Mouse (Mus musculus) embryonic facial prominence, embryonic 10.5 days (tissue): Measurements from ENCODE around the gene Slc9a3. TPM values are rescaled to one million over a fixed set of nuclear protein-coding genes. Genes with fewer than 3 reads are reported as not detected.

Experiments used
- DNase-seq: peaks from one replicate; pipeline ENCODE4 v3.0.0-alpha.2; 2017; ENCODE audit warnings: low spot score
- H3K27ac ChIP-seq: fragments of 300-500 bp; sonication (generic); replicated peaks from 2 replicates; pipeline ENCODE4 v1.5.1; 2016; ENCODE audit warnings: mild to moderate bottlenecking
- H3K27me3 ChIP-seq: fragments of 300-500 bp; sonication (generic); replicated peaks from 2 replicates; pipeline ENCODE4 v1.6.1; 2016; ENCODE audit warnings: low read depth, mild to moderate bottlenecking; ENCODE audit not compliant: poor library complexity, severe bottlenecking
- H3K36me3 ChIP-seq: fragments of 300-500 bp; sonication (generic); replicated peaks from 2 replicates; pipeline ENCODE4 v1.6.1; 2016; ENCODE audit warnings: mild to moderate bottlenecking, moderate library complexity
- H3K4me1 ChIP-seq: fragments of 300-500 bp; sonication (generic); 2 replicates; pipeline ENCODE4 v1.6.1; 2016
- H3K4me3 ChIP-seq: fragments of 300-500 bp; sonication (generic); 2 replicates; pipeline ENCODE4 v1.5.1; 2016; ENCODE audit warnings: mild to moderate bottlenecking, moderate library complexity
- H3K9me3 ChIP-seq: fragments of 300-500 bp; sonication (generic); 2 replicates; pipeline ENCODE4 v1.6.1; 2016; ENCODE audit warnings: mild to moderate bottlenecking
- WGBS: fragments of 180-500 bp; shearing (Covaris S2); methylation state at CpG from one replicate; pipeline ENCODE4 v1.1.7; 2016; 5-methylcytosine and 5-hydroxymethylcytosine counted together
- polyA plus RNA-seq: library from polyadenylated mRNA; unstranded; fragments of >200 nt; fragmentation: Nextera tagmentation; extraction: Ambion mirVana; gene quantifications from 2 replicates; pipeline ENCODE4 v1.2.1, GENCODE M21; 2016

Slc9a3 gene
- polyA plus RNA-seq, 1 experiment from 2014 or later: 0.02 TPM

- Histone ChIP-seq H3K4me1 (peaks cover 11% of the 10 kb centered on the region), H3K36me3 (peaks cover 21% of the 10 kb centered on the region), H3K27me3 (0 out of 2 replicates have a peak, but pooled peaks cover 10% of the 10 kb centered on the region), H3K4me3 (peak overlapping the region; percentile 63), H3K9me3 (no peaks in the 10 kb centered on the region), H3K27ac (peak overlapping the region; percentile 78)
- 10% methylated on average over 19 of the region's 19 CpGs for WGBS
- peak; percentile 61 for DNase-seq
These were observed 45.2 kb downstream of the Slc9a3 start for GRCm38 (mm10) chr13:74166348-74167056.

- DNase-seq: no peak
- H3K27me3 ChIP-seq: 0 out of 2 replicates have a peak, but pooled peaks cover 10% of the 10 kb centered on the region
- peaks cover 26% of the 10 kb centered on the region for H3K36me3 ChIP-seq
- 16% methylated on average over 9 of the region's 9 CpGs for WGBS
- H3K9me3 ChIP-seq: no peaks in the 10 kb centered on the region
- peaks cover 11% of the 10 kb centered on the region for H3K4me1 ChIP-seq
- peak overlapping the region; percentile 78 for H3K27ac ChIP-seq
- H3K4me3 ChIP-seq: peak overlapping the region; percentile 63
These were observed 45.8 kb downstream of the Slc9a3 start for GRCm38 (mm10) chr13:74167057-74167413.

- Histone ChIP-seq H3K9me3 (no peaks in the 10 kb centered on the region), H3K36me3 (peaks cover 31% of the 10 kb centered on the region), H3K27ac (no peak overlapping the region), H3K4me3 (no peak overlapping the region), H3K4me1 (peaks cover 11% of the 10 kb centered on the region), H3K27me3 (0 out of 2 replicates have a peak, but pooled peaks cover 10% of the 10 kb centered on the region)
- DNase-seq: no peak
- 87% methylated on average over 2 of the region's 2 CpGs for WGBS
These were observed 46.2 kb downstream of the Slc9a3 start for GRCm38 (mm10) chr13:74167492-74167891.

- Histone ChIP-seq H3K36me3 (peaks cover 51% of the 10 kb centered on the region), H3K4me1 (peaks cover 11% of the 10 kb centered on the region), H3K27ac (no peak overlapping the region), H3K27me3 (0 out of 2 replicates have a peak, but pooled peaks cover 10% of the 10 kb centered on the region), H3K4me3 (no peak overlapping the region), H3K9me3 (no peaks in the 10 kb centered on the region)
- 85% methylated on average over 10 of the region's 10 CpGs for WGBS
- no peak for DNase-seq
These were observed 48.3 kb downstream of the Slc9a3 start for GRCm38 (mm10) chr13:74169446-74170164.

GRCm38 (mm10) chr13:74172036-74172435, 50.8 kb downstream of the Slc9a3 start:
- Histone ChIP-seq H3K9me3 (no peaks in the 10 kb centered on the region), H3K36me3 (peaks cover 69% of the 10 kb centered on the region)
- WGBS: 95% methylated on average over 5 of the region's 5 CpGs

DNA sequence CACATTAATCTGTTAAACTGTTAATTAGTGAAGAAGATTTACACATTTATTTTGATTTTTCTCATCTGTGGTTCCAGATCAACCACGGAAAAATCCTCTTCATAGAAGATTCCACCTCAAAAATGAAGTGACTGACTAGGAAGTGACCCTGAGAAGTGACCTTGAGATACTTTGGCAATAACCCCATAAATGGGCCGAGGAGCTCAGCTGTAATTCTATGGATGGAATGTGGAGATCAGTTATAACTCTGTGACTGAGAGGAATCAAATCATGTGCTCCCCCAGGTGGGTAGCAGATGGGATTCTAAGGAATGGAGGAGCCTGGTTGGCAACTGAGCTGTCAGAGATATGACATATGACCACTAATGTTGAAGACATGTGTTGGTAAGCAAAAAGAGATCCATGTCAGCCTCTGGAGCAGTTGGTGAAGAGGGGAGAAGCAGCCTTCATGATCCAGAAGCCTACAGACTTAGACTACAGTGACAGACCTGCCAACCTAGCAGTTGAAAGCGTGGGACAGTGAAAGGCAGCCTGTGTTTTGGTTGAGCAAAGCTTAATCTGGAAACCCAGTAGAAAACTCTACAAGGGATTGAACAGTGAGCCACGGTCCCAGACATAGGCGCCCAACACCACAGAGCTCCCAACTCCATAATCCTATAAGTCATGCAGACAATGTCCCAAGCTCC, 61.9 kb downstream of the Slc9a3 start:
- Histone ChIP-seq H3K27me3 (no peaks in the 10 kb centered on the region), H3K4me1 (no peaks in the 10 kb centered on the region), H3K27ac (no peak overlapping the region), H3K36me3 (peaks cover 79% of the 10 kb centered on the region), H3K9me3 (no peaks in the 10 kb centered on the region), H3K4me3 (no peak overlapping the region)
- 88% methylated on average over 5 of the region's 5 CpGs for WGBS
- no peak for DNase-seq

More at GRCm38 (mm10) chr13:74172036-74172435, 50.8 kb downstream of the Slc9a3 start:
- Histone ChIP-seq H3K4me3 (no peak overlapping the region), H3K27me3 (no peaks in the 10 kb centered on the region), H3K27ac (no peak overlapping the region), H3K4me1 (peaks cover 2% of the 10 kb centered on the region)
- no peak for DNase-seq

GRCm38 (mm10) chr13:74192613-74193012, 71.4 kb downstream of the Slc9a3 start:
- no peak overlapping the region for H3K27ac ChIP-seq
- WGBS: 90% methylated on average over 6 of the region's 6 CpGs

GRCm38 (mm10) chr13:74196451-74196850, 75.2 kb downstream of the Slc9a3 start:
- H3K36me3 ChIP-seq: peaks cover 57% of the 10 kb centered on the region
- DNase-seq: no peak
- H3K27ac ChIP-seq: no peak overlapping the region
- no peaks in the 10 kb centered on the region for H3K9me3 ChIP-seq
- no peak overlapping the region for H3K4me3 ChIP-seq
- no peaks in the 10 kb centered on the region for H3K4me1 ChIP-seq
- no peaks in the 10 kb centered on the region for H3K27me3 ChIP-seq
- WGBS: 82% methylated on average over 3 of the region's 3 CpGs

More at GRCm38 (mm10) chr13:74192613-74193012, 71.4 kb downstream of the Slc9a3 start:
- H3K27me3 ChIP-seq: no peaks in the 10 kb centered on the region
- H3K4me1 ChIP-seq: no peaks in the 10 kb centered on the region
- peaks cover 75% of the 10 kb centered on the region for H3K36me3 ChIP-seq
- H3K9me3 ChIP-seq: no peaks in the 10 kb centered on the region
- no peak overlapping the region for H3K4me3 ChIP-seq
- DNase-seq: peak; percentile 13

GRCm38 (mm10) chr13:74208317-74208985, 87.2 kb downstream of the Slc9a3 start, which contains the start of gene Exoc3:
Gene Exoc3 (minus strand): TSS chr13:74208732.
- Histone ChIP-seq H3K36me3 (peaks cover 27% of the 10 kb centered on the region), H3K4me3 (peak within 1 kb of the TSS; percentile 90), H3K27me3 (no peaks in the 10 kb centered on the region), H3K4me1 (peaks cover 19% of the 10 kb centered on the region), H3K9me3 (no peaks in the 10 kb centered on the region), H3K27ac (peak within 1 kb of the TSS; percentile 87)
- WGBS: under 1% methylated on average over 39 of the region's 39 CpGs
- DNase-seq: peak; percentile 92

DNA sequence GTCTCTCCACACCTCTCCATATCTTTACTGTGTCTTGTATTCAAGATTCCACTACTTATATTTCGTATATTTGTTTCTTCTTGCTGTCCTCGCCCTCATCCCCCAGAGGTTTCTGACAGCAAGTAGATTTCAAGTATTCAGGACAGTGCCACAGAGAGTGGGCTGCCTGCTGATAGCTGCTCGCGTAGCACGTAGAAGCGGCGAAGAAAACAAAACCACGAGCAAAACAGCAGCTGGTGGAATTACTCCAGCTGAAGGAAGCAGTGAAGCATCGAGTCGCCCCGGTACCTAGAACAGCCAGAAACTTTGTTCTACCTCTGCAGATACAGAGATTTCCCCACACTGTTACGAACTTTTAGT, 87.7 kb downstream of the Slc9a3 start:
- DNase-seq: no peak
- H3K36me3 ChIP-seq: peaks cover 22% of the 10 kb centered on the region
- H3K27ac ChIP-seq: peak overlapping the region; percentile 87
- peak overlapping the region; percentile 90 for H3K4me3 ChIP-seq
- H3K27me3 ChIP-seq: no peaks in the 10 kb centered on the region
- no peaks in the 10 kb centered on the region for H3K9me3 ChIP-seq
- peaks cover 19% of the 10 kb centered on the region for H3K4me1 ChIP-seq
- WGBS: 17% methylated on average over 12 of the region's 12 CpGs

GRCm38 (mm10) chr13:74218441-74218840, 97.2 kb downstream of the Slc9a3 start:
- Histone ChIP-seq H3K4me1 (no peaks in the 10 kb centered on the region), H3K36me3 (no peaks in the 10 kb centered on the region), H3K9me3 (no peaks in the 10 kb centered on the region), H3K4me3 (no peak overlapping the region), H3K27ac (no peak overlapping the region), H3K27me3 (no peaks in the 10 kb centered on the region)
- DNase-seq: no peak
- WGBS: 84% methylated on average over 3 of the region's 3 CpGs
